Mouse (Mus musculus) small intestine, adult 2 months (tissue): Measurements from ENCODE around the gene Adssl1. TPM values are rescaled to one million over a fixed set of nuclear protein-coding genes. Genes with fewer than 3 reads are reported as not detected.

Experiments
- H3K27ac ChIP-seq: fragments of 200-500 bp; 2 replicates; pipeline ENCODE4 v1.5.1; 2012; ENCODE audit warnings: low read depth, low read length, control low read depth, inconsistent platforms; ENCODE audit not compliant: insufficient read depth
- H3K27me3 ChIP-seq: fragments of 200-500 bp; 2 replicates; pipeline ENCODE4 v1.6.1; 2012; ENCODE audit warnings: mild to moderate bottlenecking, moderate library complexity, low read length, inconsistent platforms; ENCODE audit not compliant: control insufficient read depth, insufficient read depth
- H3K36me3 ChIP-seq: fragments of 200-500 bp; 2 replicates; pipeline ENCODE4 v1.6.1; 2012; ENCODE audit warnings: mild to moderate bottlenecking, low read length, control low read depth, inconsistent platforms; ENCODE audit not compliant: control insufficient read depth, insufficient read depth
- H3K4me1 ChIP-seq: fragments of 200-500 bp; 2 replicates; pipeline ENCODE4 v1.6.1; 2012; ENCODE audit warnings: low read length, inconsistent platforms, mixed read lengths; ENCODE audit not compliant: control insufficient read depth, insufficient read depth, insufficient read length
- H3K4me3 ChIP-seq: fragments of 200-500 bp; 2 replicates; pipeline ENCODE4 v1.5.1; 2012; ENCODE audit warnings: low read depth, mild to moderate bottlenecking, control low read depth, inconsistent platforms, low read length, moderate library complexity
- CTCF ChIP-seq: fragments of 200-500 bp; IDR thresholded peaks from 2 replicates; pipeline ENCODE4 v1.5.1; 2012; ENCODE audit warnings: low read depth, mild to moderate bottlenecking, control low read depth, inconsistent platforms, low read length, moderate library complexity, mixed read lengths; ENCODE audit not compliant: insufficient replicate concordance, insufficient read length; ENCODE audit errors: extremely low read depth
- POLR2A ChIP-seq: fragments of 200-500 bp; IDR thresholded peaks from 2 replicates; pipeline ENCODE4 v1.6.1; 2012; ENCODE audit warnings: low read depth, mild to moderate bottlenecking, control low read depth, inconsistent platforms, low read length, moderate library complexity
- WGBS: fragments of 180-500 bp; shearing (Covaris S2); methylation state at CpG from one replicate; pipeline ENCODE4 v1.1.7; 2018; 5-methylcytosine and 5-hydroxymethylcytosine counted together
- polyA plus RNA-seq: library from polyadenylated mRNA; depleted of rRNA; stranded (reverse); fragments of >200 nt; gene quantifications from 2 replicates; pipeline ENCODE4 v1.2.3, GENCODE M21; 2012; rRNA removed

Gene Adssl1
- polyA plus RNA-seq, 1 experiment: 5.6 TPM

DNA sequence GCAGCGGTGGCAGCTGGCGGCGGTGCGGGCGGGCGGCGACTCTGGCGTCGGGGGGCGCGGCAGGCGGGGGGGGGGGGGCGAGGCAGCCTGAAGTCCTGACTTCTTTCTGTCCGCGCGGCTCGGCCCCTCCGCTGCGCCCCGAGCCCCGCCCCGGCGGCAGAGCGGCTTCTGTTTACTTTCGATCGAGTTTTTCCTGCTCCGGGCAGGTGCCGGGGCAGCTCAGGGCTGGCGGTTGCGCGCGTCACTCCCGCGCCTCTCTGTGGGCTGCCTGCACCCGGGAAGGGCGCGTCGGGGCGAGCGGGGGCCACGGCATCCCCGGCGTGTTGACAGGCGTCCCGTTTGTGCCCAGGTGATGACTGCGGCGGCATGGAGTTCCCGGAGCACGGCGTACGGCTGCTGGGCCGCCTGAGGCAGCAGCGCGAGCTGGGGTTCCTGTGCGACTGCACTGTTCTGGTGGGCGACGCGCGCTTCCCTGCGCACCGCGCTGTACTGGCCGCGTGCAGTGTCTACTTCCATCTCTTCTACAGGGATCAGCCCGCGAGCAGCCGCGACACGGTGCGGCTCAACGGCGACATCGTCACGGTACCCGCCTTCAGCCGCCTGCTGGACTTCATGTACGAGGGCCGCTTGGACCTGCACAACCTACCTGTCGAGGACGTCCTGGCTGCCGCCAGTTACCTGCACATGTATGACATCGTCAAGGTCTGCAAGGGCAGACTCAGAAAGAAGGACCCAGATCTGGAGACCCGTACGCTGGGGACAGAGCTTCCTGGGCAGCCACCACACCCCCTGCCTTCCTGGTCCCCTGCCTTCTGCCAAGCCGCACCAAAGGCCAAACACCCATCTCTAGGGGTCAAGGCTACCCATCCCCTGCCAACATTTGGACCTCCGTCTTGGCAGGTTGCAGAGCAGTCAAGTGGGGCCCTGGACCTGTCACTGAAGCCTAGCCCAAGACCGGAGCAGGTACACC, 59.5 kb downstream of the Adssl1 start:
- Histone ChIP-seq H3K27me3 (no peaks in the 10 kb centered on the region), H3K4me1 (peaks cover 23% of the 10 kb centered on the region), H3K4me3 (peak overlapping the region; percentile 88), H3K36me3 (peaks cover 9% of the 10 kb centered on the region), H3K27ac (peak overlapping the region; percentile 58)
- WGBS: 8% methylated on average over 81 of the region's 87 CpGs
- no peak for TF ChIP-seq POLR2A
- TF ChIP-seq CTCF: no peak

DNA sequence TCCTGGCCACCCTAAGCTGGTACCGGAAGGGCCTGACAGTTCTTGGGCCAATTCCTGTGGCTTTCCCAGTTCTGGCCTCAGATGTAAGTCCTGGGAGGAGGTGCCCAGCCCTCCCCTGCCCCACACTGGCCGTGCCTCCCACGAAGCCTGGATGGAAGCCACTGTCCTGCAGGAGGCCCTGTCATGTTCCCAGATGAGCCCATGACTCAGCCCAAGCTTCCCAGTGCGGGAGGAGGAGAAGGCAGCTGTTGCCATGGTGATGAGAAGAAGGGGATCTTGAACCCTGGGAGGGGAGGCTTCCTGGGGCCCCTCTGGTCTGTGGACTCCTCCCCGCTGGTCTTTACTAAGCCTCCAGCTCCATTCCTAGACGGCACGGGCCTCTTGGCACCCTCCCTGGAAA, 63.5 kb downstream of the Adssl1 start:
- WGBS: 80% methylated on average over 7 of the region's 7 CpGs
- TF ChIP-seq CTCF (no peak), POLR2A (no peak)
- Histone ChIP-seq H3K36me3 (peaks cover 9% of the 10 kb centered on the region), H3K4me1 (peaks cover 12% of the 10 kb centered on the region), H3K4me3 (no peak overlapping the region), H3K27ac (no peak overlapping the region), H3K27me3 (no peaks in the 10 kb centered on the region)

DNA sequence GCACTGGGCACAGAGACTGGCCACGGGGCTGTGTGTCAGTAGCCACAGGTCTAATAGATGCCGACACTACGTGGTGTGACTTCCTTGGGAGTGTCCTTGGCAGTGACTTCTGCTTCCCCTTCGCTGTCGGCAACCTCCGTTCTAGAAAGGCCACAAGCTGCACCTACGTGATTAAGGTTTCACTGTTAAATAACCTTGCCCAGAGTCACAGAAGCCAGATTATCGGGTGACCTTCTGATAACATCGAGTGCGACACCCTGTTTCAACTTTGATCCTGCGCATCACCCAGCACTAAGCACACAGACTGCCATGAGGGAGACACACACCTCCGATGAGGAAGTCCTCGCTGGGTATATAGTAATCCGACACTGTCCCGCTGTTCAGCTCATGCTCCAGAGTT, 68.6 kb downstream of the Adssl1 start:
- Histone ChIP-seq H3K4me3 (peak overlapping the region; percentile 9; the same call in 1 of the 2 replicates), H3K36me3 (no peaks in the 10 kb centered on the region), H3K4me1 (peaks cover 9% of the 10 kb centered on the region; the same call in 1 of the 2 replicates), H3K27ac (no peak overlapping the region), H3K27me3 (no peaks in the 10 kb centered on the region)
- 13% methylated on average over 15 of the region's 15 CpGs for WGBS
- TF ChIP-seq CTCF: no peak
- TF ChIP-seq POLR2A: no peak

Other genes starting within 250 kb of the Adssl1 start
- gene A530016L24Rik, start 130.6 kb upstream of the Adssl1 start, polyA plus RNA-seq: 0.06 and 0.75 TPM in 2 replicates
- 0.53 and 0.91 TPM in 2 replicates for gene Tmem179, start 103.3 kb upstream of the Adssl1 start, polyA plus RNA-seq
- gene Inf2, start 31.3 kb upstream of the Adssl1 start, polyA plus RNA-seq: 6.6 and 11.0 TPM in 2 replicates
- 16.1 and 31.3 TPM in 2 replicates for gene Siva1, start 24.6 kb downstream of the Adssl1 start, polyA plus RNA-seq
- gene Akt1, start 54.8 kb downstream of the Adssl1 start, polyA plus RNA-seq: 79.0 and 88.7 TPM in 2 replicates
- 27.7 and 32.8 TPM in 2 replicates for gene Zbtb42, start 58.8 kb downstream of the Adssl1 start, polyA plus RNA-seq
- 59.3 and 99.3 TPM in 2 replicates for gene Cep170b, start 100.4 kb downstream of the Adssl1 start, polyA plus RNA-seq
- 21.8 and 28.2 TPM in 2 replicates for gene Pld4, start 140.6 kb downstream of the Adssl1 start, polyA plus RNA-seq
- 1.4 and 2.1 TPM in 2 replicates for gene Ahnak2, start 182.6 kb downstream of the Adssl1 start, polyA plus RNA-seq
- gene Clba1, start 188.9 kb downstream of the Adssl1 start, polyA plus RNA-seq: 1.2 and 1.6 TPM in 2 replicates
- 8.0 and 15.8 TPM in 2 replicates for gene Cdca4, start 209.4 kb downstream of the Adssl1 start, polyA plus RNA-seq
- 5.4 and 8.2 TPM in 2 replicates for gene Gpr132, start 248.2 kb downstream of the Adssl1 start, polyA plus RNA-seq